Mouse (Mus musculus) bone marrow macrophage, adult 2 months (primary cell): ENCODE results near the gene Sart3.

Experiments
- CTCF ChIP-seq: IDR thresholded peaks from 2 replicates; pipeline ENCODE4 v1.5.1; 2012; ENCODE audit warnings: low read depth, mild to moderate bottlenecking, low read length, moderate library complexity
- POLR2A ChIP-seq: IDR thresholded peaks from 2 replicates; pipeline ENCODE4 v1.6.1; 2012; ENCODE audit warnings: mild to moderate bottlenecking, low read depth, low read length, borderline replicate concordance

- TF ChIP-seq CTCF (no peak), POLR2A (no peak)
Measured at GRCm38 (mm10) chr5:113810111-113810510, 37.8 kb upstream of the Sart3 start.
